Mouse (Mus musculus) cerebellum, adult 11-12 months (tissue): ENCODE measurements at regions not wholly inside any gene's neighbourhood (a gene's known extent, or its start where the extent isn't known, plus 50 kb on each side); places are given as distances from the start of the nearest gene placed in this dataset.

Experiments used
- DNase-seq: peaks from one replicate; pipeline ENCODE4 v3.0.0; 2022

DNA sequence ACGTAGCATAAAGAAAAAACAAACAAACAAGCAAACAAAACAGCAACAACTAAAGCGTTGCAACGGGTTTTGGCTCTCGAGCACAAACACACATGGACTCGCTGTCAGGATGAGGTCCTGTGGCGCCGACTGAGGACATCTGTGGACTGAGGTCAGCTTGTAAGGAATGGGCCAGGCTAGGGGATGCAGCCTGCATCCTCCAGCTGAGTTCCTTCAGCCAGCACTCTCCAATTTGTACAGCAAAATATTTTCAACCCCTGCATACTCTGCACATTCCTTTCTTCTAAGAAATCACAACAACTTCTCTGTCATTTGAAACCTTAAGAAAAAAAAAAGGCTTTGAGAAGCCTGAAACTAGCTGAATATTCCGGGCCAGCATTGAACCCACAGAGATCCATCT lies 78.5 kb upstream of the Krr1 start:
- no peak for DNase-seq

DNA sequence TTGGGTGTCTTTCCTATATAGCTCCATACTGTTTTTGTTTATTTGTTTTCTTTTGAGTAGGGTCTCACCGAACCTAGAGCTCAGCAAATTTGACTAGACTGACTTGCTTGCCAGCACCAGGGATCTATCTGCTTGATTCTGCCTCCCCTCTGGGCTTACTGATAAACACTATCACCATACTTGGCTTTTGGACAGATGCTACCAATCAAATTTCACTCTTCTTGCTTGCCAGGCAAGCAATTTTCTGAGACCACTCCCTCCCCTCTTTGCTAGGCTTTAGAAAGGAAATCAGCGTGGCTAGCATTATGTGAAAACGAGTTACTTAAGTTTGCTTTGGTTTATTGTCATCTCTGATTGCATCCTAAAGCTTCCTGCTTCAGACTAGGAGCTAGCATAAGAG lies 75.1 kb upstream of the Krr1 start:
- DNase-seq, result no peak

DNA sequence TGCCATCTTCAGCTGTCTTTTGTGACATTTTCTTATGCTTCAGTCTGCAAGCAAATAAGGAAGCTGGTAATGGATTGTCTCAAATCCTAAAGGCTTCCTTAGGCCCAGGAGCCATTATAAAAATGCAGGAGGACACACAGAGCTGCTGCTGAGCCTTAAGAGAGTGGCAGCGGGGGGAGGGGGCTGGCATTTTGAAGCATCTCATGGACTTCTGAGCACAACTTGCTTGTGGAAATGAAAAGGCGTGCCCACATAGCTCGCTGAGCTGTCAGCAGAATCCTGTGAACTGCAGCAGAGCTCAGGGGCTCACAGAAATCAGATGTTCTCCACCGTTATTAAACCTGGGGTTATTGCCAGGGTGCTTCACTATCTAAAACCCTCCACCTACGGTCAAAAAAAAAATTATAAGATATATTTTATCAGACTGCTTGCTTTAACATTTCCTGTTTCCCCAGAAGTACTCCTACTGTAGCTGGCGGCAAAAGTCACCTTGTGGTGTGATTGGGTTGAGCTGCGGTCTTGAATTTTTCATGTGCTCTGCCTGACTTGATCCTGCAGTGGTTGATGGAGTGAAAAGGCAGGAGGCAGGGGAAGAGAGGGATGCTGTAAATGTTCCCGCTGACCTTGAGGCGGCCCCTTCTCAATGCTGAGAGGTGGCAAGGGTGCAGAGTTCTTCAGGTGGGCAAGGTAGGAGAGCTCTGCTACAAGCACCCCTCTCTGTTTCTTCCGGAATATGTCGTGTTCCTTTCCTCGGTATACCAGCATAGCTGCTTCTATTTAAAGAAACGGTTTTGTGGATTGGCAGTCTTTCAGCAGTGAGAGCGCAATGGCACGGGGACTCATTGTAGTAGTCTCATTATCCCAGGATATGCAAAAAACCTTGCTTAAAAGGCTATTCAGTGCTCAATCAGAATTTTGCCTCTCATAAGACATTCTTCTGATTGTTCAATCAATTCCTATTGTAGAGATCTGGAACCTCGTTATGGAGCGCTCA lies 71.4 kb upstream of the Krr1 start:
- DNase-seq, result no peak

DNA sequence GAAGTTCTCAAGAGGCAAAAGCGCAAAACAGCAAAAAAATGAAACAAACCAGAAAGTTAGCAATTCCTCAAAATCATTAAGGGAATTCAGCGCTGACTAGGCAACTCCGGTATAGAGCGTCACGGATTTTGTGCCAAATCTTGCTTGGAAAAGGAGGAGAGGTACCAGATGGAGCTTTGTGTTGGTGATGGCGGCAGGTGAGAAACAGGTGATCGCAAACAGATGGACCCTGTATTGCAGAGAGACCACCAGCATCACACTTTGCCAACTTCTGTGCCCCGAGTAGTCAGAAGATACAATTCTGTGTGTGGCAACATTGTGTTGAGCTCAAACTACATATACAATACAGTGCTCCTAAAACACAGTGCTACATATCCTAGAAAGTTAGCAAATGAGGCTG lies 68.5 kb upstream of the Krr1 start:
- DNase-seq, result no peak

- peak; percentile 89 for DNase-seq
Measured at GRCm38 (mm10) chr10:111907836-111908235, 64.6 kb upstream of the Krr1 start.

GRCm38 (mm10) chr10:111912561-111912960 lies 59.9 kb upstream of the Krr1 start:
- peak; percentile 82 for DNase-seq

GRCm38 (mm10) chr10:111913066-111913785 lies 59.2 kb upstream of the Krr1 start:
- DNase-seq, result no peak

GRCm38 (mm10) chr10:111914231-111914630 lies 58.2 kb upstream of the Krr1 start:
- no peak for DNase-seq

GRCm38 (mm10) chr10:111918071-111918507 lies 54.4 kb upstream of the Krr1 start:
- no peak for DNase-seq

DNA sequence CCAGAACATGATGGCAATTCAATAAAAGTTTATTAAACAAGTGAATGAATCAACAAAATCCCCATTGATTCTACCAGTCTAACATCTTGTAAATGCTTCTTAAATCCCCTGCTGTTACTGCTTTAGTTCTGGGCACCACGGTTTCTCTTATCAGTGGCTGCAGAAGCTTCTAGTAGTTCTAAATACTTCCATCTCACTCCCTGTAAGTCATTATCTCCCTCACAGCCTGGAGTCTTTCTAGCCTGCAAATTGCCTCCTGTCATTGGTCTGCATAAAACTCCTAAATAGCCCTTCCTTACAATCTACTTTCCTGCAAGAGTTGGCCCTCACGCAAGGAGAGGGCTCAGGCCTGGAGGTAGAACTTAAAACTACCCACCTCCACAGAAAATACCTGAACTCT lies 53.0 kb upstream of the Krr1 start:
- DNase-seq, result no peak

GRCm38 (mm10) chr10:111921492-111921891 lies 51.0 kb upstream of the Krr1 start:
- DNase-seq, result no peak
